Mouse (Mus musculus) CH12.LX (cell line): ENCODE measurements around the gene Rtf2. TPM values are rescaled to one million over a fixed set of nuclear protein-coding genes. Genes with fewer than 3 reads are reported as not detected.

Source experiments
- DNase-seq: peaks from one replicate; pipeline ENCODE4 v3.0.0-alpha.2; 2013; ENCODE audit errors: extremely low read depth
- H3K27ac ChIP-seq: 2 replicates; pipeline ENCODE4 v1.5.1; 2012; ENCODE audit warnings: low read depth, mild to moderate bottlenecking, control low read depth, moderate library complexity; ENCODE audit not compliant: insufficient read depth
- H3K27me3 ChIP-seq: replicated peaks from 2 replicates; pipeline ENCODE3; 2012; ENCODE audit warnings: inconsistent platforms
- H3K36me3 ChIP-seq, 2 experiments: replicated peaks in 1 of 2; 2 replicates each; pipeline versions ENCODE3 to v1.6.1; 2012; ENCODE audit warnings: inconsistent platforms in 1 of 2, low read length in 1 of 2, mild to moderate bottlenecking in 1 of 2, mixed read lengths in 1 of 2, moderate library complexity in 1 of 2; ENCODE audit not compliant: control insufficient read depth in 1 of 2, insufficient read depth in 1 of 2
- H3K4me1 ChIP-seq, 2 experiments: 2 replicates each; pipeline ENCODE4 v1.6.1; 2012; ENCODE audit warnings: inconsistent platforms in 1 of 2, moderate library complexity in 1 of 2; ENCODE audit not compliant: insufficient read depth in 2 of 2, control insufficient read depth in 1 of 2
- H3K4me2 ChIP-seq: 2 replicates; pipeline ENCODE4 v1.6.1; 2012; ENCODE audit warnings: low read depth, mild to moderate bottlenecking, control low read depth; ENCODE audit not compliant: poor library complexity, insufficient read depth, severe bottlenecking
- H3K4me3 ChIP-seq, 3 experiments: fragments of 150-350 bp in 1 of 3; sonication (generic) in 1 of 3; replicated peaks in 1 of 3; 2 replicates each; pipeline versions ENCODE3 to v1.5.1; 2011 to 2012; ENCODE audit warnings: low read depth in 2 of 3, low read length in 2 of 3, mild to moderate bottlenecking in 2 of 3, moderate library complexity in 2 of 3, control low read depth in 1 of 3, improper control_type of control experiment in 1 of 3, inconsistent platforms in 1 of 3, mixed read lengths in 1 of 3; ENCODE audit not compliant: poor library complexity in 1 of 3
- H3K79me2 ChIP-seq: replicated peaks from 2 replicates; pipeline ENCODE4 v1.6.1; 2012; ENCODE audit warnings: mild to moderate bottlenecking, moderate library complexity; ENCODE audit not compliant: control insufficient read depth, poor library complexity, insufficient read depth, severe bottlenecking; ENCODE audit errors: extremely low read depth
- H3K9ac ChIP-seq: 2 replicates; pipeline ENCODE4 v1.6.1; 2012; ENCODE audit warnings: low read depth, mild to moderate bottlenecking, control low read depth, moderate library complexity; ENCODE audit not compliant: insufficient read depth
- H3K9me3 ChIP-seq: replicated peaks from 2 replicates; pipeline ENCODE3; 2012; ENCODE audit warnings: low read length, inconsistent platforms, mixed read lengths
- BHLHE40 ChIP-seq: IDR thresholded peaks from 2 replicates; pipeline ENCODE4 v1.6.1; 2011; ENCODE audit warnings: mild to moderate bottlenecking, low read depth, low read length, improper control_type of control experiment
- CHD1 ChIP-seq: IDR thresholded peaks from 2 replicates; pipeline ENCODE4 v1.6.1; 2012; ENCODE audit warnings: low read depth, low read length, improper control_type of control experiment, inconsistent platforms
- CHD2 ChIP-seq: IDR thresholded peaks from 2 replicates; pipeline ENCODE4 v1.6.1; 2011; ENCODE audit warnings: low read length, improper control_type of control experiment
- E2F4 ChIP-seq: IDR thresholded peaks from 2 replicates; pipeline ENCODE4 v1.6.1; 2011; ENCODE audit warnings: low read depth, low read length, improper control_type of control experiment; ENCODE audit not compliant: insufficient replicate concordance
- ELF1 ChIP-seq: IDR thresholded peaks from 2 replicates; pipeline ENCODE4 v1.6.1; 2014; ENCODE audit warnings: low read depth, mild to moderate bottlenecking, inconsistent platforms, low read length, improper control_type of control experiment
- EP300 ChIP-seq: IDR thresholded peaks from 2 replicates; pipeline ENCODE4 v1.6.1; 2011; ENCODE audit warnings: low read length, improper control_type of control experiment
- ETS1 ChIP-seq: conservative IDR thresholded peaks from 2 replicates; pipeline ENCODE4 v1.6.1; 2012; ENCODE audit warnings: low read depth, mild to moderate bottlenecking, inconsistent platforms, low read length, improper control_type of control experiment, moderate library complexity
- GABPA ChIP-seq: IDR thresholded peaks from 2 replicates; pipeline ENCODE4 v1.6.1; 2012; ENCODE audit warnings: low read depth, low read length, improper control_type of control experiment, inconsistent platforms; ENCODE audit not compliant: insufficient replicate concordance
- HCFC1 ChIP-seq: IDR thresholded peaks from 2 replicates; pipeline ENCODE4 v1.6.1; 2012; ENCODE audit warnings: low read depth, mild to moderate bottlenecking, inconsistent platforms, low read length, improper control_type of control experiment
- IRF4 ChIP-seq: IDR thresholded peaks from 2 replicates; pipeline ENCODE4 v1.6.1; 2014; ENCODE audit warnings: low read depth, mild to moderate bottlenecking, inconsistent platforms, low read length, improper control_type of control experiment
- JUND ChIP-seq: conservative IDR thresholded peaks from 2 replicates; pipeline ENCODE4 v1.6.1; 2011; ENCODE audit warnings: low read depth, low read length, improper control_type of control experiment
- KAT2A ChIP-seq: IDR thresholded peaks from 2 replicates; pipeline ENCODE4 v1.6.1; 2012; ENCODE audit warnings: low read length, improper control_type of control experiment, inconsistent platforms; ENCODE audit not compliant: insufficient replicate concordance
- MAFK ChIP-seq: IDR thresholded peaks from 2 replicates; pipeline ENCODE4 v1.6.1; 2011; ENCODE audit warnings: low read length, improper control_type of control experiment; ENCODE audit not compliant: insufficient replicate concordance
- MAX ChIP-seq: IDR thresholded peaks from 2 replicates; pipeline ENCODE4 v1.6.1; 2011; ENCODE audit warnings: low read length, improper control_type of control experiment
- MAZ ChIP-seq: IDR thresholded peaks from 2 replicates; pipeline ENCODE4 v1.6.1; 2012; ENCODE audit warnings: low read depth, mild to moderate bottlenecking, inconsistent platforms, low read length, improper control_type of control experiment, moderate library complexity
- MEF2A ChIP-seq: IDR thresholded peaks from 2 replicates; pipeline ENCODE4 v1.6.1; 2014; ENCODE audit warnings: low read depth, mild to moderate bottlenecking, inconsistent platforms, low read length, improper control_type of control experiment, borderline replicate concordance
- MXI1 ChIP-seq: IDR thresholded peaks from 2 replicates; pipeline ENCODE4 v1.6.1; 2011; ENCODE audit warnings: mild to moderate bottlenecking, low read depth, low read length, improper control_type of control experiment
- MYC ChIP-seq: IDR thresholded peaks from 2 replicates; pipeline ENCODE4 v1.6.1; 2011; ENCODE audit warnings: low read depth, mild to moderate bottlenecking, improper control_type of control experiment, low read length
- NELFE ChIP-seq: IDR thresholded peaks from 2 replicates; pipeline ENCODE4 v1.6.1; 2011; ENCODE audit warnings: low read depth, low read length, improper control_type of control experiment
- NRF1 ChIP-seq: IDR thresholded peaks from 2 replicates; pipeline ENCODE4 v1.6.1; 2014; ENCODE audit warnings: low read depth, mild to moderate bottlenecking, inconsistent platforms, low read length, improper control_type of control experiment, moderate library complexity
- PAX5 ChIP-seq: IDR thresholded peaks from 2 replicates; pipeline ENCODE4 v1.6.1; 2012; ENCODE audit warnings: low read length, inconsistent platforms, mixed read lengths
- POLR2A ChIP-seq: IDR thresholded peaks from 2 replicates; pipeline ENCODE4 v1.6.1; 2011; ENCODE audit warnings: low read depth, mild to moderate bottlenecking, improper control_type of control experiment, low read length
- RAD21 ChIP-seq: IDR thresholded peaks from 2 replicates; pipeline ENCODE4 v1.6.1; 2011; ENCODE audit warnings: low read depth, mild to moderate bottlenecking, low read length, improper control_type of control experiment, moderate library complexity
- RCOR1 ChIP-seq: conservative IDR thresholded peaks from 2 replicates; pipeline ENCODE4 v1.6.1; 2012; ENCODE audit warnings: low read depth, mild to moderate bottlenecking, inconsistent platforms, low read length, improper control_type of control experiment
- SIN3A ChIP-seq: IDR thresholded peaks from 2 replicates; pipeline ENCODE4 v1.6.1; 2012; ENCODE audit warnings: low read length, improper control_type of control experiment, inconsistent platforms
- SMC3 ChIP-seq: IDR thresholded peaks from 2 replicates; pipeline ENCODE4 v1.6.1; 2011; ENCODE audit warnings: low read depth, low read length, improper control_type of control experiment
- TBP ChIP-seq: conservative IDR thresholded peaks from 2 replicates; pipeline ENCODE4 v1.6.1; 2011; ENCODE audit warnings: low read depth, low read length, improper control_type of control experiment
- TCF12 ChIP-seq: IDR thresholded peaks from 2 replicates; pipeline ENCODE4 v1.6.1; 2014; ENCODE audit warnings: low read depth, mild to moderate bottlenecking, inconsistent platforms, low read length, improper control_type of control experiment
- USF1 ChIP-seq: IDR thresholded peaks from 2 replicates; pipeline ENCODE4 v1.6.1; 2014; ENCODE audit warnings: low read depth, mild to moderate bottlenecking, inconsistent platforms, low read length, improper control_type of control experiment
- ZKSCAN1 ChIP-seq: IDR thresholded peaks from 2 replicates; pipeline ENCODE4 v1.6.1; 2012; ENCODE audit warnings: low read depth, inconsistent platforms, low read length, improper control_type of control experiment, borderline replicate concordance
- ZMIZ1 ChIP-seq: IDR thresholded peaks from 2 replicates; pipeline ENCODE4 v1.6.1; 2012; ENCODE audit warnings: low read depth, mild to moderate bottlenecking, inconsistent platforms, low read length, improper control_type of control experiment
- ZNF384 ChIP-seq: IDR thresholded peaks from 2 replicates; pipeline ENCODE4 v1.6.1; 2012; ENCODE audit warnings: low read depth, low read length, improper control_type of control experiment, inconsistent platforms
- dilution Hi-C: fragments of 300-500 bp; cut with MboI; formaldehyde crosslinking; loops from 2 replicates; pipeline ENCODE4 v1.14.3; 2020; ENCODE audit warnings: low sequenced_read_pairs; ENCODE audit not compliant: extremely low pct_unique_long_range_greater_than_20kb, extremely low pct_ligation_motif_present
- in situ Hi-C: fragments of 300-500 bp; cut with MboI; formaldehyde crosslinking; loops from 3 replicates; pipeline ENCODE4 v1.14.3; 2019; ENCODE audit warnings: low sequenced_read_pairs, low pct_ligation_motif_present, low pct_unique_long_range_greater_than_20kb, mixed read lengths
- polyA plus RNA-seq: library from polyadenylated mRNA; unstranded; fragments of >175 nt; gene quantifications from 2 replicates; pipeline ENCODE4 v1.2.1, GENCODE M21; 2012; ENCODE audit warnings: low read depth; ENCODE audit not compliant: insufficient read length
- total RNA-seq, 2 experiments: library from RNA; depleted of rRNA; stranded (reverse); fragments of 300-350 nt in 1 of 2; fragments of >200 nt in 1 of 2; gene quantifications; 2 replicates each; pipeline ENCODE4 v1.2.3; 2012 to 2014

The Rtf2 gene
- total and polyA plus RNA-seq, 3 experiments: 60.3 to 72.9 (median 61.4) TPM

DNA sequence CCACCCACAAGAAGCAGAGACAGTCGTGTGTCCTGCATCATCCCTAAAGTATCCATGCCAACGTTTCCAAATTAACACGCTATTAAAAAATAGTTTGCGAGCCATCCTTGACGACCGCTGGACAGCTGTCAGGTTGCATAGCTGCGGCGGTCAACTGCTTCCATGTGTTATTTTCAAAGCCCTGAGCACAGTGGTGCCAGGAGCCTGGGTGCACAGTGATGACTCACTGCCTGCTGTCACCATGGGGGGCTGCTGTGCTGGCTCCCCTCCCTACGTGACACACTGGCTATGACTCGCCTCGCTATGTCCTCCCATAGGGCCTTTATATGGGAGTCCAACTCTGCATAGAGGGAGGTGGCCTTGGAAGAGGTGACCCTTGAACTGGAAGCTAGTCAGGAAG is 29.3 kb upstream of the Rtf2 start:
- Histone ChIP-seq H3K27ac (no peak overlapping the region), H3K4me2 (no peak overlapping the region), H3K36me3 (peaks cover 0 to 5% of the 10 kb centered on the region in 2 experiments), H3K4me3 (no peak overlapping the region), H3K27me3 (no peaks in the 10 kb centered on the region), H3K4me1 (peaks cover 18 to 62% of the 10 kb centered on the region in 2 experiments), H3K9ac (no peak overlapping the region), H3K9me3 (no peaks in the 10 kb centered on the region), H3K79me2 (no peaks in the 10 kb centered on the region)
- in situ Hi-C loops: no loop called here
- dilution Hi-C loops: no loop called here
- TF ChIP-seq ELF1 (no peak), MYC (no peak), NRF1 (no peak), POLR2A (no peak), ZMIZ1 (no peak), CHD1 (no peak)
- no peak for DNase-seq

DNA sequence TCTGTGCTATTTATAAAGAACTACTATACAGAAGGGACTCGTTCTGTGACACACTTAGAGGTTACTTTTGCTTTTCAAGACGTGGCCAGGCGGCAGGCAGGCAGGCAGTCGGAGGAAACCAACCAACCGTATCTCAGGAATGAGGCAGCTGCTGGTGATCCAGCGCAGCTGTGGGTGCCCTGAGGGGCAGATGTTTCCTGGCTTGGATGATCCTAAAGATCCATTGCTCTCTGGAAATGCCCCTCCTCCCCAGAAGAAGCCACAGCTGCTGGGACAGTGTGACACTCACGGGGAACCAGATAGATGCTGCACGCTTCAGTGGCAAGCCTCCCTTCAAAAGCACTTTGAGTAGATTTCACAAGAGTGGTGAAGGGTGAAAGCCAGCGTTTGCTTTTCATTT is 27.9 kb upstream of the Rtf2 start:
- H3K27ac ChIP-seq: peak overlapping the region; percentile 66
- no peaks in the 10 kb centered on the region for H3K9me3 ChIP-seq
- H3K4me2 ChIP-seq: peak overlapping the region; percentile 78
- dilution Hi-C loops (no loop called here), in situ Hi-C loops (no loop called here)
- no peaks in the 10 kb centered on the region for H3K79me2 ChIP-seq
- H3K4me3 ChIP-seq: peak overlapping the region; percentile 27 to 50 (median 42)
- peaks cover 16 to 71% of the 10 kb centered on the region in 2 experiments for H3K4me1 ChIP-seq
- peak; percentile 51 for DNase-seq
- H3K27me3 ChIP-seq: no peaks in the 10 kb centered on the region
- peaks cover 0 to 5% of the 10 kb centered on the region in 2 experiments for H3K36me3 ChIP-seq
- H3K9ac ChIP-seq: peak overlapping the region; percentile 43
- peak; percentile 16; the same call in 1 of the 2 replicates for TF ChIP-seq MEF2A
- peak; percentile 83 for TF ChIP-seq TCF12
- peak; percentile 69 for TF ChIP-seq ETS1
- 0 out of 2 replicates have a peak, but pooled peaks have one; percentile 27 for TF ChIP-seq RCOR1
- TF ChIP-seq MAX: no peak
- TF ChIP-seq PAX5: no peak
- TF ChIP-seq EP300: peak; percentile 48
- TF ChIP-seq NELFE: no peak
- TF ChIP-seq MAFK: no peak
- no peak for TF ChIP-seq E2F4
- no peak for TF ChIP-seq USF1
- TF ChIP-seq IRF4: 0 out of 2 replicates have a peak, but pooled peaks have one; percentile 30
- 0 out of 2 replicates have a peak, but pooled peaks have one; percentile 60 for TF ChIP-seq MAZ
- no peak for TF ChIP-seq ZMIZ1
- peak; percentile 78; the same call in 1 of the 2 replicates for TF ChIP-seq CHD2
- TF ChIP-seq BHLHE40: peak; percentile 90
- no peak for TF ChIP-seq SIN3A
- TF ChIP-seq ELF1: no peak
- no peak for TF ChIP-seq POLR2A
- no peak for TF ChIP-seq SMC3
- TF ChIP-seq MYC: 0 out of 2 replicates have a peak, but pooled peaks have one; percentile 7
- TF ChIP-seq RAD21: no peak
- no peak for TF ChIP-seq JUND
- TF ChIP-seq KAT2A: no peak
- no peak for TF ChIP-seq CHD1
- peak; percentile 30; the same call in 1 of the 2 replicates for TF ChIP-seq MXI1
- TF ChIP-seq ZKSCAN1: no peak
- TF ChIP-seq TBP: no peak
- TF ChIP-seq HCFC1: no peak
- no peak for TF ChIP-seq GABPA
- no peak for TF ChIP-seq ZNF384
